Mouse (Mus musculus) myocyte (in vitro differentiated cells): ENCODE measurements around the gene Nacad. TPM values are rescaled to one million over a fixed set of nuclear protein-coding genes. Genes with fewer than 3 reads are reported as not detected.

ENCODE experiments used
- H3K27me3 ChIP-seq: one replicate; pipeline ENCODE4 v1.6.1; 2011; ENCODE audit not compliant: control insufficient read depth, insufficient read depth, insufficient read length
- H3K36me3 ChIP-seq: one replicate; pipeline ENCODE4 v1.6.1; 2011; ENCODE audit not compliant: control insufficient read depth, insufficient read depth
- H3K4me2 ChIP-seq: one replicate; pipeline ENCODE4 v1.6.1; 2011; ENCODE audit warnings: low read depth, control low read depth
- H3K4me3 ChIP-seq: one replicate; pipeline ENCODE4 v1.5.1; 2011; ENCODE audit warnings: mild to moderate bottlenecking, control low read depth, moderate library complexity
- H3K79me2 ChIP-seq: one replicate; pipeline ENCODE4 v1.6.1; 2011; ENCODE audit not compliant: control insufficient read depth, insufficient read depth
- H3ac ChIP-seq: one replicate; pipeline ENCODE4 v1.6.1; 2011; ENCODE audit not compliant: control insufficient read depth, insufficient read length
- CEBPB ChIP-seq: IDR thresholded peaks from 2 replicates; pipeline ENCODE4 v1.6.1; 2011; ENCODE audit warnings: mild to moderate bottlenecking, moderate library complexity; ENCODE audit not compliant: poor library complexity, insufficient read depth, severe bottlenecking
- E2F4 ChIP-seq: IDR thresholded peaks from one replicate; pipeline ENCODE4 v1.6.1; 2011; ENCODE audit warnings: mild to moderate bottlenecking, control low read depth, moderate library complexity; ENCODE audit not compliant: insufficient read depth
- MAX ChIP-seq: IDR thresholded peaks from one replicate; pipeline ENCODE4 v1.6.1; 2011; ENCODE audit warnings: low read depth, mild to moderate bottlenecking, control low read depth
- MYOD1 ChIP-seq, 3 experiments: IDR thresholded peaks; one replicate each; pipeline ENCODE4 v1.6.1; 2011; ENCODE audit warnings: control low read depth in 2 of 3, low read depth in 2 of 3, mild to moderate bottlenecking in 2 of 3, moderate library complexity in 1 of 3; ENCODE audit not compliant: insufficient read length in 2 of 3, control insufficient read depth in 1 of 3
- MYOG ChIP-seq, 3 experiments: IDR thresholded peaks; one replicate each; pipeline ENCODE4 v1.6.1; 2011; ENCODE audit warnings: control low read depth in 2 of 3, low read depth in 2 of 3, mild to moderate bottlenecking in 2 of 3; ENCODE audit not compliant: insufficient read length in 2 of 3, control insufficient read depth in 1 of 3, insufficient read depth in 1 of 3
- POLR2A ChIP-seq: IDR thresholded peaks from one replicate; pipeline ENCODE4 v1.6.1; 2011; ENCODE audit warnings: low read depth, mild to moderate bottlenecking, control low read depth, moderate library complexity; ENCODE audit not compliant: insufficient read length
- POLR2AphosphoS2 ChIP-seq: IDR thresholded peaks from one replicate; pipeline ENCODE4 v1.6.1; 2011; ENCODE audit warnings: low read depth, control low read depth; ENCODE audit not compliant: insufficient read length
- REST ChIP-seq: IDR thresholded peaks from one replicate; pipeline ENCODE4 v1.6.1; 2011; ENCODE audit warnings: mild to moderate bottlenecking, control low read depth, moderate library complexity; ENCODE audit not compliant: insufficient read depth, insufficient read length
- SRF ChIP-seq: IDR thresholded peaks from one replicate; pipeline ENCODE4 v1.6.1; 2011; ENCODE audit warnings: low read depth; ENCODE audit not compliant: control insufficient read depth, insufficient read length
- TCF12 ChIP-seq: IDR thresholded peaks from one replicate; pipeline ENCODE4 v1.6.1; 2011; ENCODE audit warnings: mild to moderate bottlenecking, control low read depth; ENCODE audit not compliant: poor library complexity, insufficient read depth, severe bottlenecking
- TCF3 ChIP-seq: IDR thresholded peaks from one replicate; pipeline ENCODE4 v1.6.1; 2011; ENCODE audit warnings: low read depth, control low read depth; ENCODE audit not compliant: insufficient read length
- USF1 ChIP-seq: IDR thresholded peaks from one replicate; pipeline ENCODE4 v1.6.1; 2011; ENCODE audit warnings: low read depth, mild to moderate bottlenecking, control low read depth, moderate library complexity
- polyA plus RNA-seq: library from polyadenylated mRNA; unstranded; fragments of >200 nt; fragmentation: generic; extraction: Trizol; gene quantifications from one replicate; pipeline ENCODE4 v1.2.1, GENCODE M21; 2012; ENCODE audit warnings: missing spikeins

The Nacad gene
- polyA plus RNA-seq, 1 experiment = 1.00 TPM

DNA sequence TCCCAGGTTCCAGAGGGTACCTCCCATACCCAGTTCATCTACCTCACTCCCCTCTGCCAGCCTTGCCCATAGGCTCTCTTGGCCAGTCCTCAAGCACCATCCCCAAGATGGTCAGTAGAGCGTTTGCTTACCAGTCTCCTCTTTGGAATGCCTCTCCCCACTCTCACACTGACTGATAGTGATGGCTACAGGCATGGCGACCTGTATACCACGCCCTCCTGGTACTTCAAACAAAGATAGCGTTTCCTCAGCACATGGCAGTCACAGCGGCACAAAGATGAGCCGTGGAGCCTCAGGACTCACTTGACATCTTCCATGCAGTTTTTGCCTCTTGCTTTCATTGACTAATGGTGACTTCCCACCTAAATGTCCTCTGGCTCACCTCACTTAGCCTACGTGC is 16.0 kb downstream of the Nacad start:
- Histone ChIP-seq H3ac (no peak overlapping the region), H3K4me3 (no peak overlapping the region), H3K79me2 (no peaks in the 10 kb centered on the region), H3K4me2 (no peak overlapping the region), H3K27me3 (no peaks in the 10 kb centered on the region), H3K36me3 (peaks cover 34% of the 10 kb centered on the region)
- TF ChIP-seq SRF = no peak
- no peak for TF ChIP-seq TCF12
- no peak for TF ChIP-seq REST
- no peak for TF ChIP-seq POLR2A
- no peak for TF ChIP-seq USF1
- TF ChIP-seq MAX = no peak
- TF ChIP-seq POLR2AphosphoS2 = no peak
- no peak for TF ChIP-seq CEBPB

DNA sequence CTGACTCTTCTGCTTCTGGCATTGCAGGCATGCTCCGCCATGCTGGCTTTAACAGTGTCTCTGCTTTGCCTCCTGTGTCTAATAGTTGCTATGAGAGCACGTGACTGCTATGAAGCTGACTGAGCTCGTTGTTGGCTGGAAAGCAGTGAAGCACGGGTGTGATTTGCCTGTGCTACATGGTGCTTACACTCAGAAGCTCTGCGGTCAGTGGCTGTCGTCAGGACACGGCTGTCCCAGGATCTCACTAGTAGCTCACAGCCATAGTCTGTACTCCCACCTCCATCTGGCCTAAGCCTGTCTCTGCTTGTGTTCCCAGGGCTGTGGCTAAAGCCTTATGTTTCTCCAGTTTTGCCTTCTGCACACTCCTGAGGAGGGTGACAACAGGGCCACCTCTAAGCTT is 17.6 kb downstream of the Nacad start:
- no peak for TF ChIP-seq E2F4
- TF ChIP-seq MAX = no peak
- TF ChIP-seq SRF = no peak
- TF ChIP-seq TCF12 = no peak
- no peak for TF ChIP-seq POLR2A
- TF ChIP-seq USF1 = no peak
- TF ChIP-seq REST = no peak
- no peak for TF ChIP-seq POLR2AphosphoS2
- no peak for TF ChIP-seq CEBPB
- TF ChIP-seq MYOG (IDR thresholded peaks at IDR 0.05; ENCODE audit: control insufficient read depth in 1 of 3, insufficient read depth in 1 of 3, insufficient read length in 2 of 3, low read depth in 2 of 3) = no peak
- peaks cover 28% of the 10 kb centered on the region for H3K36me3 ChIP-seq

DNA sequence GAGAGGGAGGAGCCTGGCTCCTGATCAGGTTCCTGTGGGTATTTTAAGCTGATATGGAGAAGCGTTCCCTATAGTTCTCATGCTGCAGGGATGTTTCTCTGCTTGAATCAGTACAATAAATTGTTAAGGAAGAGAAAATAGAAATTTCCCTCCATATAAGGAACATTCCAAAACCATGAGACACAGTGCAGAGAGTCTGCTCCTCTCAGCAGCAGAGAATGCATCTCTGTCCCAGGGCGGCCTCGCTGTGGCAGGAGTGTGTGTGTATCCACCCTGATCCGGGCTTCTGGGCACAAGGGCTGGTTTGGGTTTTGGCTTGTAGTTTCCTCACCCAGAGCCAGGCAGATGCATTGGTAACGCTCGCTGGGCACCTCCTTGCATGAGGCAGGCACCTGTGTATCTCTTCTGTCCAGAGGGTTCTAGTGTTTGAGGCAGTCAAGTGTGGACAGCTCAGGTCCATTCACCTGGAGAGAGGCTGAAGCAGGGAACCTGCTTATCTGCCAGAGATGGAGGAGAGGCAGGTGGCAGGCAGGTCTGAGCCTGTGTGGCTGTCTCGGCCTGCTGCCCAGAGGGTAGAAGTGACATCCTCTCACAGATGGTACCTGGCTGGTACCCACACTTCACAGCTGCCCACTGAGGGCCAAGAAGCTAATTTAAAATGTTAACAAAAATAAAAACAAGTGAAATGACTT is 18.5 kb downstream of the Nacad start:
- Histone ChIP-seq H3K27me3 (no peaks in the 10 kb centered on the region), H3ac (no peak overlapping the region), H3K4me3 (no peak overlapping the region), H3K36me3 (peaks cover 21% of the 10 kb centered on the region), H3K79me2 (peaks cover 5% of the 10 kb centered on the region), H3K4me2 (no peak overlapping the region)
- no peak for TF ChIP-seq CEBPB
- TF ChIP-seq POLR2AphosphoS2 = no peak
- TF ChIP-seq POLR2A = no peak
- TF ChIP-seq TCF3 = no peak
- TF ChIP-seq SRF = no peak
- TF ChIP-seq USF1 = no peak
- no peak for TF ChIP-seq REST

More for the DNA sequence above, 17.6 kb downstream of the Nacad start:
- Histone ChIP-seq H3K4me2 (no peak overlapping the region), H3ac (no peak overlapping the region), H3K79me2 (peaks cover under 1% of the 10 kb centered on the region), H3K4me3 (no peak overlapping the region), H3K27me3 (no peaks in the 10 kb centered on the region)

DNA sequence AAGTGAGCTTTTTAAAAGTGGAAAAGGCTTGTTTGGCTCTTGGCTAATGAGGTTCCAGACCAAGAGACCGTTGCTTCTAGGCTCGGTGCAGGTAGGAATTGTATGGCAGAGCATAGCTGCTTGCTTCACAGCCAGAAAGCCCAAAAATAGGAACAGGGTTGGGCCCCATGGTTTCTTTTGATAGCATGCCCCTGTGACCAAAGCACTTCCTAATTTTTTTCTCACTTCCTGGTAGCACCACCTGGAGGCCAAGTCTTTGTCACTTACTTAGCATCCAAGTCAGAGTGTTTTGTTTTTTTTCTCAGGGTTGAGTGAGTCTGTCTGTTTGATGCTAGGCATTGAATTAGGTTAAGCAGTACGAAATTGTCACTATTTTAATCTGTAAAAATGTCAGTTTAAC is 19.2 kb downstream of the Nacad start:
- Histone ChIP-seq H3K36me3 (peaks cover 17% of the 10 kb centered on the region), H3K27me3 (no peaks in the 10 kb centered on the region), H3K4me3 (no peak overlapping the region), H3ac (no peak overlapping the region), H3K79me2 (peaks cover 5% of the 10 kb centered on the region), H3K4me2 (no peak overlapping the region)
- TF ChIP-seq REST (no peak), SRF (no peak), TCF3 (no peak), CEBPB (no peak), POLR2AphosphoS2 (no peak), MYOG (IDR thresholded peaks at IDR 0.05; ENCODE audit: control insufficient read depth in 1 of 3, insufficient read depth in 1 of 3, insufficient read length in 2 of 3, low read depth in 2 of 3) (no peak), MYOD1 (IDR thresholded peaks at IDR 0.05; ENCODE audit: control insufficient read depth in 1 of 3, insufficient read length in 2 of 3, low read depth in 2 of 3) (no peak), USF1 (no peak), MAX (no peak), POLR2A (no peak), TCF12 (no peak), E2F4 (no peak)

DNA sequence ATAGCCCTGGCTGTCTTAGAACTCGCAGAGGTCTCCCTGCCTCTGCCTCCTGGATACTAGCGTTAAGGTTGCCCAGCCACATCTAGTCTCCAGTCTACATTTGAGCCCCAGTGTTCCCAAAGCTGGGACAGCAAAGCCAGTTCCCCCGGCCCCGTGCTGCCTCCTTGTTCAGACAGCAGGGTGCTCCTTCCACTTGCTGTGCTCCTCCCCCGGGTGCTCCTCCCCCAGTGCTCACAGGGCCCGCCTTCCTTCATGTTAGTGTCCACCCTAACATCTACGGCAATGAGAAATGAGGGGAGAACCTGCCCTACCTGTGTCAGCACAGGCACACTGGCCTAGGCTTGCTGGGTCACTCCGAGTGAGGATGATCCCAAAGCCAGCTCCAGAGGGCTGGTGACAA is 20.1 kb downstream of the Nacad start:
- Histone ChIP-seq H3K27me3 (no peaks in the 10 kb centered on the region), H3K4me2 (no peak overlapping the region), H3ac (no peak overlapping the region), H3K79me2 (peaks cover 8% of the 10 kb centered on the region), H3K36me3 (peaks cover 12% of the 10 kb centered on the region), H3K4me3 (no peak overlapping the region)
- TF ChIP-seq POLR2A (no peak), USF1 (no peak), TCF12 (no peak), MYOG (IDR thresholded peaks at IDR 0.05; ENCODE audit: control insufficient read depth in 1 of 3, insufficient read depth in 1 of 3, insufficient read length in 2 of 3, low read depth in 2 of 3) (no peak), CEBPB (no peak), POLR2AphosphoS2 (no peak), TCF3 (no peak), SRF (no peak), MAX (no peak), MYOD1 (IDR thresholded peaks at IDR 0.05; ENCODE audit: control insufficient read depth in 1 of 3, insufficient read length in 2 of 3, low read depth in 2 of 3) (no peak)
